Mouse (Mus musculus): ENCODE measurements at regions not wholly inside any gene's neighbourhood (a gene's known extent, or its start where the extent isn't known, plus 50 kb on each side); places are given as distances from the start of the nearest gene placed in this dataset.

- no peak for DNase-seq (ENCODE audit: low read depth, low spot score)
Observed at GRCm38 (mm10) chr14:86443921-86444835, 696.9 kb downstream of the Diaph3 start.

GRCm38 (mm10) chr14:86441895-86442679 is 698.9 kb downstream of the Diaph3 start:
- DNase-seq (ENCODE audit: low read depth, low spot score) = no peak

GRCm38 (mm10) chr14:86437383-86437782 is 703.7 kb downstream of the Diaph3 start:
- DNase-seq (ENCODE audit: low read depth, low spot score) = no peak

- no peak for DNase-seq (ENCODE audit: low read depth, low spot score)
Observed at GRCm38 (mm10) chr14:86435345-86435744, 705.7 kb downstream of the Diaph3 start.

GRCm38 (mm10) chr14:86431215-86431816 is 709.7 kb downstream of the Diaph3 start:
- DNase-seq (ENCODE audit: low read depth, low spot score) = no peak

GRCm38 (mm10) chr14:86421881-86422280 is 719.2 kb downstream of the Diaph3 start:
- no peak for DNase-seq (ENCODE audit: low read depth, low spot score)

GRCm38 (mm10) chr14:86419959-86420598 is 721.0 kb downstream of the Diaph3 start:
- DNase-seq (ENCODE audit: low read depth, low spot score) = no peak

- no peak for DNase-seq (ENCODE audit: low read depth, low spot score)
Observed at GRCm38 (mm10) chr14:86396876-86397275, 744.2 kb downstream of the Diaph3 start.

- no peak for DNase-seq (ENCODE audit: low read depth, low spot score)
Observed at GRCm38 (mm10) chr14:86395951-86396361, 745.1 kb downstream of the Diaph3 start.

- DNase-seq (ENCODE audit: low read depth, low spot score) = no peak
Observed at GRCm38 (mm10) chr14:86395531-86395930, 745.5 kb downstream of the Diaph3 start.

- no peak for DNase-seq (ENCODE audit: low read depth, low spot score)
Observed at GRCm38 (mm10) chr14:86395068-86395467, 746.0 kb downstream of the Diaph3 start.

GRCm38 (mm10) chr14:86385136-86385535 is 755.9 kb downstream of the Diaph3 start:
- DNase-seq (ENCODE audit: low read depth, low spot score) = no peak

GRCm38 (mm10) chr14:86365032-86365431 is 776.0 kb downstream of the Diaph3 start:
- no peak for DNase-seq (ENCODE audit: low read depth, low spot score)

GRCm38 (mm10) chr14:86360423-86361059 is 780.5 kb downstream of the Diaph3 start:
- no peak for DNase-seq (ENCODE audit: low read depth, low spot score)

GRCm38 (mm10) chr14:86358584-86358983 is 782.5 kb downstream of the Diaph3 start:
- DNase-seq (ENCODE audit: low read depth, low spot score) = no peak

GRCm38 (mm10) chr14:86350526-86350925 is 790.5 kb downstream of the Diaph3 start:
- DNase-seq (ENCODE audit: low read depth, low spot score) = no peak

- no peak for DNase-seq (ENCODE audit: low read depth, low spot score)
Observed at GRCm38 (mm10) chr14:86339007-86339406, 802.0 kb downstream of the Diaph3 start.

GRCm38 (mm10) chr14:86337052-86337451 is 804.0 kb downstream of the Diaph3 start:
- DNase-seq (ENCODE audit: low read depth, low spot score) = no peak

- no peak for DNase-seq (ENCODE audit: low read depth, low spot score)
Observed at GRCm38 (mm10) chr14:86335284-86335683, 805.8 kb downstream of the Diaph3 start.

GRCm38 (mm10) chr14:86329176-86329575 is 811.9 kb downstream of the Diaph3 start:
- DNase-seq (ENCODE audit: low read depth, low spot score) = no peak

GRCm38 (mm10) chr14:86327646-86328045 is 813.4 kb downstream of the Diaph3 start:
- no peak for DNase-seq (ENCODE audit: low read depth, low spot score)
